Mouse (Mus musculus): ENCODE measurements around the gene Sgsm3.

GRCm38 (mm10) chr15:80994959-80995358 is 17.4 kb downstream of the Sgsm3 start:
- TF ChIP-seq EP300 (IDR thresholded peaks at IDR 0.05; ENCODE audit: low read depth) (no peak), CTCF (IDR thresholded peaks at IDR 0.05; ENCODE audit: low read depth) (no peak)

All from liver, embryonic 14.5 days (tissue).